Mouse (Mus musculus) kidney, embryonic 16.5 days (tissue): ENCODE data around the gene Phldb3. TPM values are rescaled to one million over a fixed set of nuclear protein-coding genes. Genes with fewer than 3 reads are reported as not detected.

Experiments used
- ATAC-seq: fragments of 200-750 bp; cut with Nextera tagmentation; 2 replicates; pipeline ENCODE4 v1.8.0; 2017; ENCODE audit warnings: moderate TSS enrichment; ENCODE audit not compliant: low FRiP score, low TSS enrichment
- H3K27ac ChIP-seq: fragments of 300-500 bp; sonication (generic); 2 replicates; pipeline ENCODE4 v1.5.1; 2014; ENCODE audit warnings: low read length
- H3K27me3 ChIP-seq: fragments of 300-500 bp; sonication (generic); 2 replicates; pipeline ENCODE4 v1.6.1; 2014; ENCODE audit warnings: low read length, control low read depth, mixed read lengths; ENCODE audit not compliant: insufficient read depth
- H3K36me3 ChIP-seq: fragments of 300-500 bp; sonication (generic); 2 replicates; pipeline ENCODE4 v1.6.1; 2014; ENCODE audit warnings: low read length, control low read depth, mixed read lengths; ENCODE audit not compliant: insufficient read depth
- H3K4me1 ChIP-seq: fragments of 300-500 bp; sonication (generic); 2 replicates; pipeline ENCODE4 v1.6.1; 2014; ENCODE audit warnings: low read length, control low read depth, mixed read lengths; ENCODE audit not compliant: insufficient read depth
- H3K4me2 ChIP-seq: fragments of 300-500 bp; sonication (generic); replicated peaks from 2 replicates; pipeline ENCODE4 v1.6.1; 2014; ENCODE audit warnings: low read depth, low read length
- H3K4me3 ChIP-seq: fragments of 300-500 bp; sonication (generic); 2 replicates; pipeline ENCODE4 v1.5.1; 2014; ENCODE audit warnings: mild to moderate bottlenecking, low read length
- H3K9ac ChIP-seq: fragments of 300-500 bp; sonication (generic); replicated peaks from 2 replicates; pipeline ENCODE4 v1.6.1; 2014; ENCODE audit warnings: low read length
- H3K9me3 ChIP-seq: fragments of 300-500 bp; sonication (generic); 2 replicates; pipeline ENCODE4 v1.6.1; 2016; ENCODE audit warnings: low read length, control low read depth
- WGBS: fragments of 180-500 bp; shearing (Covaris S2); extraction: QIAGEN DNeasy Blood & Tissue Kit; methylation state at CpG from one replicate; pipeline ENCODE4 v1.1.7; 2014; 5-methylcytosine and 5-hydroxymethylcytosine counted together
- polyA plus RNA-seq: library from polyadenylated mRNA; unstranded; fragments of >200 nt; fragmentation: Nextera tagmentation; extraction: Ambion mirVana; gene quantifications from 2 replicates; pipeline ENCODE4 v1.2.1, GENCODE M21; 2015

Gene Phldb3
- polyA plus RNA-seq, 1 experiment from 2014 or later: 0.14 TPM

- Histone ChIP-seq H3K36me3 (peaks cover 41% of the 10 kb centered on the region), H3K27me3 (no peaks in the 10 kb centered on the region), H3K4me2 (no peak overlapping the region), H3K4me1 (no peaks in the 10 kb centered on the region), H3K27ac (no peak overlapping the region), H3K9me3 (no peaks in the 10 kb centered on the region), H3K9ac (no peak overlapping the region), H3K4me3 (no peak overlapping the region)
- WGBS: 60% methylated on average over 5 of the region's 5 CpGs
- ATAC-seq: no peak
These were observed 38.1 kb upstream of the Phldb3 start for GRCm38 (mm10) chr7:24572455-24572854.

GRCm38 (mm10) chr7:24574224-24574796 lies 36.3 kb upstream of the Phldb3 start:
- peak; percentile 63; the same call in 1 of the 2 replicates for ATAC-seq
- WGBS: 49% methylated on average over 12 of the region's 12 CpGs
- no peak overlapping the region for H3K4me3 ChIP-seq

DNA sequence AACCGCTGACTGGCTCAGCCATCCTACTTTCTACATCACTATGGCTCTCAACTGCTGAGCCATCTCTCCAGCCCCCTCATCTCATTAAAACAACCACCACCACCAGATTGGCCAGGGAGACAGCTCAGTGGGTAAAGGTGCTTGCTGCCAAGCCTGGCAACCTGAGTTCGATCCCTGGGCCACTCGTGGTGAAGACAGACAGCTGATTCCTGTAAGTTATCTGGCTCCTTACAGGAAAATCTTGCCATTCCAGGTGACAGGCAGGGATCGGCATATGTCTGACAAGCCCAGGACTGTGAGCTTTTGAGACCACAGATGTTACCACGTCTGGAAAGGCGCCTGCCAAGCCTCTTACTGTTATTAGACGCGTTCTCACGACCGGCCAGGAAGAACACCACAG lies 32.8 kb upstream of the Phldb3 start:
- peaks cover under 1% of the 10 kb centered on the region; the same call in 1 of the 2 replicates for H3K36me3 ChIP-seq
- WGBS: 93% methylated on average over 10 of the region's 10 CpGs
- no peaks in the 10 kb centered on the region for H3K27me3 ChIP-seq
- H3K4me3 ChIP-seq: no peak overlapping the region
- no peak for ATAC-seq
- no peaks in the 10 kb centered on the region for H3K4me1 ChIP-seq
- H3K27ac ChIP-seq: no peak overlapping the region
- H3K9ac ChIP-seq: no peak overlapping the region
- no peak overlapping the region for H3K4me2 ChIP-seq
- H3K9me3 ChIP-seq: no peaks in the 10 kb centered on the region

More at GRCm38 (mm10) chr7:24574224-24574796, 36.3 kb upstream of the Phldb3 start:
- Histone ChIP-seq H3K4me1 (no peaks in the 10 kb centered on the region), H3K27me3 (no peaks in the 10 kb centered on the region), H3K36me3 (peaks cover 24% of the 10 kb centered on the region), H3K9me3 (no peaks in the 10 kb centered on the region), H3K4me2 (no peak overlapping the region), H3K9ac (no peak overlapping the region), H3K27ac (no peak overlapping the region)

- 90% methylated on average over 6 of the region's 6 CpGs for WGBS
- Histone ChIP-seq H3K9me3 (0 out of 2 replicates have a peak, but pooled peaks cover 3% of the 10 kb centered on the region), H3K4me2 (no peak overlapping the region), H3K27ac (no peak overlapping the region), H3K27me3 (peaks cover 18% of the 10 kb centered on the region), H3K4me1 (peaks cover 3% of the 10 kb centered on the region; the same call in 1 of the 2 replicates), H3K36me3 (no peaks in the 10 kb centered on the region), H3K9ac (no peak overlapping the region), H3K4me3 (no peak overlapping the region)
- ATAC-seq: no peak
These were observed 25.7 kb upstream of the Phldb3 start for GRCm38 (mm10) chr7:24584876-24585275.

DNA sequence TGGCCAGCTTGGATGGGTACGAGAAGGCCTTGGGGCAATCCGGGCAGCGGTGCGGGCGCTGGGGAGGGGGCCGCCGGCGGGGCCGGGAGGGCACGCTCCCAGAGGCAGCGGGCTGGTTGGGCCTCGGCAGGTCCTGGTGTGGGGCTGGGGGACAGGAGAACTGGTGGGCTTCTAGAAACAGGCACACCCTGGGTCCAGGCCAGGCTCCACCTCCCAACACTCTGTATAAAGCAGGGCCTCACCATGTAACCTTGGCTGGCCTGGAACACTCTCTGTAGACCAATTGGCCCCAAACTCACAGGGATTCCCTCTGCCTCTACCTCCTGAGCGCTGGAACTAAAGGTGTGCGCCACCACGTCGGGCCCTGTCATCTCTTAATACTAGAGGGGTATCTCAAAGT lies 24.6 kb upstream of the Phldb3 start:
- Histone ChIP-seq H3K4me3 (no peak overlapping the region), H3K4me1 (peaks cover 3% of the 10 kb centered on the region; the same call in 1 of the 2 replicates), H3K4me2 (no peak overlapping the region), H3K9ac (no peak overlapping the region), H3K27me3 (peaks cover 18% of the 10 kb centered on the region), H3K9me3 (0 out of 2 replicates have a peak, but pooled peaks cover 3% of the 10 kb centered on the region), H3K36me3 (no peaks in the 10 kb centered on the region), H3K27ac (no peak overlapping the region)
- 41% methylated on average over 14 of the region's 16 CpGs for WGBS
- ATAC-seq: peak; percentile 25; the same call in 1 of the 2 replicates

DNA sequence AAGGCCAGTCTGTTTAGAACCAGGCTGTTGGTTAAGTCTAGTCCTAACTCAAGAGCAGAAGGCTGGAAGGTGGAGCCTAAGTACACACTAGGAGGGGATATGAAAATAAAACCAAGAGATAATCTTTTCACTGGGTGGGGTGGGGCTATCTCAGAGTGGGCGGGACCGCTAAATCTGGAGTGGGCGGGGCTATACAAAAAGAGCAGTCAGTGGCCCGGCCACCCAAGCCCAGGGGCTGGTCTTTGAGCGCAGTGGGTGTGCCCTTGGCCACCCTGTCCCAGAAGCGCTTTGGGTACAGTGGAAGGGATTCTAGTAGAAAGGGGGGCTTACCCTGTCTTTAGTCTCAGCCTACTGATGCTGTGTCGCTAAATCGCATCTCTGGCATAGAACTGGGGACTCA lies 23.7 kb upstream of the Phldb3 start:
- Histone ChIP-seq H3K27ac (no peak overlapping the region), H3K9me3 (0 out of 2 replicates have a peak, but pooled peaks cover 3% of the 10 kb centered on the region), H3K4me2 (peak overlapping the region; percentile 63), H3K9ac (peak overlapping the region; percentile 74), H3K4me1 (peaks cover 6% of the 10 kb centered on the region), H3K4me3 (peak overlapping the region; percentile 51), H3K27me3 (peaks cover 18% of the 10 kb centered on the region), H3K36me3 (no peaks in the 10 kb centered on the region)
- peak; percentile 50 for ATAC-seq
- 7% methylated on average over 8 of the region's 8 CpGs for WGBS

GRCm38 (mm10) chr7:24587330-24588105 lies 23.0 kb upstream of the Phldb3 start, which contains the start of the genes Ethe1 and Zfp575:
Gene Ethe1, plus strand, starts transcription at chr7:24587543.
Gene Zfp575, minus strand, starts transcription at chr7:24587641.
- H3K9me3 ChIP-seq: 0 out of 2 replicates have a peak, but pooled peaks cover 3% of the 10 kb centered on the region
- H3K9ac ChIP-seq: peak within 1 kb of the TSS; percentile 74
- 7% methylated on average over 30 of the region's 30 CpGs for WGBS
- no peak within 1 kb of the TSS; the same call in 1 of the 2 replicates for H3K27ac ChIP-seq
- peaks cover 12% of the 10 kb centered on the region for H3K4me1 ChIP-seq
- peak within 1 kb of the TSS; percentile 51 for H3K4me3 ChIP-seq
- peak; percentile 40 for ATAC-seq
- peak within 1 kb of the TSS; percentile 63 for H3K4me2 ChIP-seq
- no peaks in the 10 kb centered on the region for H3K36me3 ChIP-seq
- peaks cover 18% of the 10 kb centered on the region for H3K27me3 ChIP-seq

DNA sequence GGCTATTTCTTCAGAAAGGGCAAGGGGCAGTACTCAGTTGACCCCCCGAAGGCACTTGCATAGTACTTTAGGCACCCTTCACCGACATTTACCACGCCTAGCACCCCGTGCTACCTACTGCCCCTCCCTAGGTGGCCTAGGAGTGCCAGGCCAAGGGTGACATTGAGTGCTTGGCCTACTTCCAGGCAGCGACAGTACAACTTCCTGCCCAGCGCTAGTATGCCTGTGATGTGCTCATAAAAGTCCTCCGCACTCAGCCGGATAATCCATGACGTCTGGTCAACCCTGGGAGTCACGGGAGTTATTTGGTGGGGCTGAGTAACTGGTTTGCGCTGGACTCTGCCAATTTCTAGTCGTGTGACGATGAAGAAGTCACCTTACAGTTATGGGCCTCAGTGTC lies 22.2 kb upstream of the Phldb3 start:
- 61% methylated on average over 13 of the region's 13 CpGs for WGBS
- H3K4me1 ChIP-seq: peaks cover 20% of the 10 kb centered on the region
- H3K4me2 ChIP-seq: no peak overlapping the region
- 0 out of 2 replicates have a peak, but pooled peaks cover 3% of the 10 kb centered on the region for H3K9me3 ChIP-seq
- no peak for ATAC-seq
- peaks cover 18% of the 10 kb centered on the region for H3K27me3 ChIP-seq
- no peak overlapping the region for H3K27ac ChIP-seq
- H3K36me3 ChIP-seq: no peaks in the 10 kb centered on the region
- no peak overlapping the region for H3K9ac ChIP-seq
- no peak overlapping the region for H3K4me3 ChIP-seq

GRCm38 (mm10) chr7:24591735-24592134 lies 18.8 kb upstream of the Phldb3 start:
- H3K4me3 ChIP-seq: no peak overlapping the region
- 0 out of 2 replicates have a peak, but pooled peaks cover under 1% of the 10 kb centered on the region for H3K9me3 ChIP-seq
- H3K4me2 ChIP-seq: no peak overlapping the region
- no peaks in the 10 kb centered on the region for H3K36me3 ChIP-seq
- H3K9ac ChIP-seq: no peak overlapping the region
- WGBS: 61% methylated on average over 5 of the region's 5 CpGs
- peak overlapping the region; percentile 64; the same call in 1 of the 2 replicates for H3K27ac ChIP-seq
- H3K4me1 ChIP-seq: peaks cover 38% of the 10 kb centered on the region
- peaks cover 3% of the 10 kb centered on the region; the same call in 1 of the 2 replicates for H3K27me3 ChIP-seq
- ATAC-seq: no peak
